17 mouse cellular contexts compared by ENCODE assay signal in genomic region chr9:73165631-73166030, GRCm38 (mm10). TPM values are rescaled to one million over a fixed set of nuclear protein-coding genes. Genes with fewer than 3 reads are reported as not detected.
DNase-seq lines count a peak whose midpoint lies in the region; ATAC-seq and TF ChIP-seq lines count a peak whose summit lies in the region.
"Had no signal": no experiment of that assay in that cellular context is flagged by ENCODE, and none has a peak within 500 bp of the region (broad histone marks: within the 10 kb centered on the region; RNA-seq: fewer than 3 reads in every experiment).

No protein-coding gene starts in this region.

- H3K4me1 ChIP-seq in hindbrain, embryonic 14.5 days (replicated peaks; ENCODE audit: control insufficient read depth, insufficient read depth, low read length), result no peaks in the 10 kb centered on the region
- no peaks in the 10 kb centered on the region; the same call in 1 of the 2 replicates for H3K4me1 ChIP-seq in forebrain, embryonic 15.5 days
- H3K4me1 ChIP-seq: embryonic facial prominence, embryonic 13.5 days; forebrain, embryonic 12.5 days; liver, embryonic 12.5 days; lung, embryonic 15.5 days; midbrain, embryonic 15.5 days had no signal

- no peak overlapping the region for H3K4me2 ChIP-seq in hindbrain, embryonic 14.5 days (replicated peaks)
- no peak overlapping the region for H3K4me2 ChIP-seq in forebrain, embryonic 15.5 days (replicated peaks)
- H3K4me2 ChIP-seq: embryonic facial prominence, embryonic 13.5 days; forebrain, embryonic 12.5 days; liver, embryonic 12.5 days; lung, embryonic 15.5 days; midbrain, embryonic 15.5 days had no signal

- intact Hi-C loops in gastrocnemius, adult 2 months (cut with DNase I), result loop anchor here (10.0 kb wide), 1 partner anchor 79 kb away; no protein-coding TSS in a partner anchor

- WGBS in hindbrain, embryonic 14.5 days, result 92% methylated on average over 4 of the region's 4 CpGs
- 95% methylated on average over 4 of the region's 4 CpGs for WGBS in forebrain, embryonic 15.5 days

- no peak for ATAC-seq in hindbrain, embryonic 14.5 days (ENCODE audit: low FRiP score)
- no peak for ATAC-seq in forebrain, embryonic 15.5 days (replicated peaks)
- ATAC-seq: hindbrain, embryonic 16.5 days; liver, embryonic 12.5 days; midbrain, embryonic 15.5 days had no signal

- H3K27me3 ChIP-seq in hindbrain, embryonic 14.5 days (ENCODE audit: control insufficient read depth, insufficient read depth, low read length), result no peaks in the 10 kb centered on the region
- H3K27me3 ChIP-seq in forebrain, embryonic 15.5 days, result 0 out of 2 replicates have a peak, but pooled peaks cover 3% of the 10 kb centered on the region
- H3K27me3 ChIP-seq: forebrain, embryonic 12.5 days; liver, embryonic 12.5 days; lung, embryonic 15.5 days; midbrain, embryonic 15.5 days had no signal

- no peak overlapping the region for H3K9ac ChIP-seq in hindbrain, embryonic 14.5 days
- no peak overlapping the region for H3K9ac ChIP-seq in forebrain, embryonic 15.5 days (replicated peaks)
- H3K9ac ChIP-seq: embryonic facial prominence, embryonic 13.5 days; forebrain, embryonic 12.5 days; liver, embryonic 12.5 days; lung, embryonic 15.5 days; midbrain, embryonic 15.5 days had no signal

- no peak for TF ChIP-seq CTCF in gastrocnemius, adult 2 months (IDR thresholded peaks at IDR 0.05)

- H3K27ac ChIP-seq in gastrocnemius, adult 2 months, result no peak overlapping the region
- no peak overlapping the region for H3K27ac ChIP-seq in hindbrain, embryonic 14.5 days
- no peak overlapping the region for H3K27ac ChIP-seq in forebrain, embryonic 15.5 days (replicated peaks)
- H3K27ac ChIP-seq: embryonic facial prominence, embryonic 13.5 days; forebrain, embryonic 12.5 days; limb, embryonic 10.5 days; liver, embryonic 12.5 days; lung, embryonic 15.5 days; midbrain, embryonic 15.5 days had no signal

- no peaks in the 10 kb centered on the region for H3K36me3 ChIP-seq in hindbrain, embryonic 14.5 days (replicated peaks; ENCODE audit: control insufficient read depth, insufficient read depth)
- no peaks in the 10 kb centered on the region for H3K36me3 ChIP-seq in forebrain, embryonic 15.5 days
- H3K36me3 ChIP-seq: embryonic facial prominence, embryonic 13.5 days; forebrain, embryonic 12.5 days; limb, embryonic 10.5 days; liver, embryonic 12.5 days; lung, embryonic 15.5 days; midbrain, embryonic 15.5 days had no signal

- H3K4me3 ChIP-seq in gastrocnemius, adult 2 months, result no peak overlapping the region
- no peak overlapping the region for H3K4me3 ChIP-seq in hindbrain, embryonic 14.5 days (replicated peaks; ENCODE audit: low read length)
- no peak overlapping the region for H3K4me3 ChIP-seq in forebrain, embryonic 15.5 days
- H3K4me3 ChIP-seq: embryonic facial prominence, embryonic 13.5 days; forebrain, embryonic 12.5 days; limb, embryonic 10.5 days; liver, embryonic 12.5 days; lung, embryonic 15.5 days; midbrain, embryonic 15.5 days had no signal

- peak; percentile 31 for DNase-seq in gastrocnemius, adult 2 months
- no peak for DNase-seq in gastrocnemius, adult 18-20 months (ENCODE audit: low spot score)
- peak; percentile 9 for DNase-seq in NIH3T3 (ENCODE audit: low read depth)
- DNase-seq in cerebellum, adult 11 months, result peak; percentile 32
- peak; percentile 44 to 47 for DNase-seq in cerebellum, postnatal 36 days
- no peak for DNase-seq in hindbrain, embryonic 14.5 days (ENCODE audit: low spot score)
- no peak for DNase-seq in kidney, adult 11 months
- DNase-seq: kidney, adult 2 months; kidney, postnatal 4 days had no signal

- no peaks in the 10 kb centered on the region for H3K9me3 ChIP-seq in hindbrain, embryonic 14.5 days (ENCODE audit: control insufficient read depth, low read length)
- no peaks in the 10 kb centered on the region for H3K9me3 ChIP-seq in forebrain, embryonic 15.5 days
- H3K9me3 ChIP-seq: embryonic facial prominence, embryonic 13.5 days; forebrain, embryonic 12.5 days; limb, embryonic 10.5 days; liver, embryonic 12.5 days; lung, embryonic 15.5 days; midbrain, embryonic 15.5 days had no signal

RNA-seq across cellular contexts. Expression of gene Rsl24d1, which starts 52.4 kb away (rescaled TPM):
- total RNA-seq in gastrocnemius, adult 2 months (2021), result 10 to 100 TPM; 37.3 to 45.4 TPM
- total RNA-seq in gastrocnemius, adult 18-20 months (2021), result 10 to 100 TPM; 34.5 to 36.7 TPM
- polyA plus RNA-seq in hindbrain, embryonic 14.5 days (2014; fragmentation: Nextera tagmentation; extraction: Ambion mirVana), result 104 and 108 TPM in 2 replicates
- 123 and 125 TPM in 2 replicates for polyA plus RNA-seq in forebrain, embryonic 15.5 days (2015; fragmentation: Nextera tagmentation; extraction: Ambion mirVana)

Comparison
In these comparisons a context has a peak if more than half of its experiments do, and no peak if none do; other contexts are left out.
1. DNase-seq: peak in gastrocnemius, adult 2 months (single experiment), NIH3T3 (single experiment), cerebellum, adult 11 months (single experiment) and cerebellum, postnatal 36 days (2 of 2); none in gastrocnemius, adult 18-20 months (single experiment), hindbrain, embryonic 14.5 days (single experiment) and kidney, adult 11 months (single experiment).